9 mouse cellular contexts compared by ENCODE assay signal in genomic region chr2:181463008-181463738, GRCm38 (mm10). TPM values are rescaled to one million over a fixed set of nuclear protein-coding genes. Genes with fewer than 3 reads are reported as not detected.
DNase-seq lines count a peak whose midpoint lies in the region; ATAC-seq and TF ChIP-seq lines count a peak whose summit lies in the region.
"Had no signal": no experiment of that assay in that cellular context is flagged by ENCODE, and none has a peak within 500 bp of the region (broad histone marks: within the 10 kb centered on the region; RNA-seq: fewer than 3 reads in every experiment).

No protein-coding gene starts in this region.

- H3K4me3 ChIP-seq in heart, postnatal 0 days (ENCODE audit: low read depth, low read length) = no peak overlapping the region
- no peak overlapping the region for H3K4me3 ChIP-seq in lung, embryonic 14.5 days (ENCODE audit: low read depth, low read length)

- H3K4me1 ChIP-seq in heart, postnatal 0 days (ENCODE audit: control insufficient read depth, insufficient read depth) = 0 out of 2 replicates have a peak, but pooled peaks cover under 1% of the 10 kb centered on the region
- peaks cover 4% of the 10 kb centered on the region; the same call in 1 of the 2 replicates for H3K4me1 ChIP-seq in lung, embryonic 14.5 days (ENCODE audit: insufficient read depth)

- WGBS in heart, postnatal 0 days = 24% methylated on average over 7 of the region's 7 CpGs
- WGBS in lung, embryonic 14.5 days = 37% methylated on average over 7 of the region's 7 CpGs

- peak; percentile 90 for DNase-seq in MN1 (ENCODE audit: low spot score)
- DNase-seq in adrenal gland, postnatal 10 days = peak; percentile 77
- peak; percentile 43 for DNase-seq in embryo, embryonic 9.5 days (ENCODE audit: extremely low spot score)
- DNase-seq in heart, postnatal 0 days (ENCODE audit: low spot score) = peak; percentile 52
- DNase-seq in kidney, postnatal 14 days = peak; percentile 75
- DNase-seq in lung, embryonic 14.5 days = peak; percentile 63
- DNase-seq in retina, postnatal 1 day = peak; percentile 87
- no peak for DNase-seq in spleen, adult 18-20 months

- no peaks in the 10 kb centered on the region for H3K9me3 ChIP-seq in heart, postnatal 0 days (replicated peaks; ENCODE audit: control insufficient read depth, low read length)
- no peaks in the 10 kb centered on the region for H3K9me3 ChIP-seq in lung, embryonic 14.5 days (ENCODE audit: low read depth, low read length)

- no peaks in the 10 kb centered on the region for H3K27me3 ChIP-seq in heart, postnatal 0 days (ENCODE audit: control insufficient read depth, insufficient read depth, low read length)
- H3K27me3 ChIP-seq in lung, embryonic 14.5 days (ENCODE audit: insufficient read depth, low read length) = peaks cover 5% of the 10 kb centered on the region; the same call in 1 of the 2 replicates

- no peak overlapping the region for H3K4me2 ChIP-seq in heart, postnatal 0 days (ENCODE audit: low read depth, low read length)
- H3K4me2 ChIP-seq in lung, embryonic 14.5 days = peak overlapping the region; percentile 10; the same call in 1 of the 2 replicates

- H3K36me3 ChIP-seq in heart, postnatal 0 days (replicated peaks; ENCODE audit: control insufficient read depth, insufficient read depth, low read length) = no peaks in the 10 kb centered on the region
- H3K36me3 ChIP-seq in lung, embryonic 14.5 days (ENCODE audit: insufficient read depth) = no peaks in the 10 kb centered on the region

- ATAC-seq in heart, postnatal 0 days (ENCODE audit: insufficient read depth, low read depth) = peak; percentile 40
- 0 out of 2 replicates have a peak, but pooled peaks have one; percentile 15 for ATAC-seq in lung, embryonic 14.5 days (ENCODE audit: insufficient read depth)

- H3K9ac ChIP-seq in heart, postnatal 0 days (replicated peaks; ENCODE audit: low read depth, low read length) = no peak overlapping the region
- H3K9ac ChIP-seq in lung, embryonic 14.5 days = no peak overlapping the region

- TF ChIP-seq EP300 in heart, postnatal 0 days (IDR thresholded peaks at IDR 0.05; ENCODE audit: low read depth) = no peak

- TF ChIP-seq CTCF in heart, postnatal 0 days (IDR thresholded peaks at IDR 0.05; ENCODE audit: low read depth) = no peak
- no peak for TF ChIP-seq CTCF in lung, embryonic 14.5 days (IDR thresholded peaks at IDR 0.05; ENCODE audit: low read depth)

- no peak overlapping the region for H3K27ac ChIP-seq in heart, postnatal 0 days (ENCODE audit: low read depth)
- no peak overlapping the region for H3K27ac ChIP-seq in lung, embryonic 14.5 days (ENCODE audit: low read depth)

RNA-seq across cellular contexts. Expression of gene Zbtb46, which starts 3.9 kb away (rescaled TPM):
- 10 to 100 TPM; 17.2 to 23.6 TPM for total RNA-seq in adrenal gland, postnatal 10 days (2021)
- total RNA-seq in heart, postnatal 0 days (2014; rRNA removed; ENCODE audit: low replicate concordance) = 13.3 and 18.4 TPM in 2 replicates
- 6.7 and 7.5 TPM in 2 replicates for polyA plus RNA-seq in heart, postnatal 0 days (2015; fragmentation: Nextera tagmentation; extraction: Ambion mirVana)
- polyA plus RNA-seq in lung, embryonic 14.5 days (2014; fragmentation: Nextera tagmentation; extraction: Ambion mirVana) = 14.6 and 15.6 TPM in 2 replicates

RNA-seq across cellular contexts. Expression of gene Abhd16b, which starts 29.8 kb away (rescaled TPM):
- not detected for total RNA-seq in adrenal gland, postnatal 10 days (2021)
- not detected in 2 replicates for total RNA-seq in heart, postnatal 0 days (2014; rRNA removed; ENCODE audit: low replicate concordance)
- 0.16 TPM in 1 of 2 replicates, not detected in the other for polyA plus RNA-seq in heart, postnatal 0 days (2015; fragmentation: Nextera tagmentation; extraction: Ambion mirVana)
- polyA plus RNA-seq in lung, embryonic 14.5 days (2014; fragmentation: Nextera tagmentation; extraction: Ambion mirVana) = 0.13 and 0.24 TPM in 2 replicates
- total RNA-seq: adrenal gland, postnatal 4 days had no signal

RNA-seq across cellular contexts. Expression of gene Tpd52l2, which starts 33.8 kb away (rescaled TPM):
- total RNA-seq in adrenal gland, postnatal 10 days (2021) = 100 to 1,000 TPM in 1 of 2 experiments, 10 to 100 TPM in 1; 95.5 to 108 TPM
- total RNA-seq in heart, postnatal 0 days (2014; rRNA removed; ENCODE audit: low replicate concordance) = 58.2 and 82.3 TPM in 2 replicates
- 101 and 103 TPM in 2 replicates for polyA plus RNA-seq in heart, postnatal 0 days (2015; fragmentation: Nextera tagmentation; extraction: Ambion mirVana)
- polyA plus RNA-seq in lung, embryonic 14.5 days (2014; fragmentation: Nextera tagmentation; extraction: Ambion mirVana) = 160 and 165 TPM in 2 replicates

RNA-seq across cellular contexts. Expression of gene Dnajc5, which starts 57.1 kb away (rescaled TPM):
- 10 to 100 TPM; 89.0 to 91.5 TPM for total RNA-seq in adrenal gland, postnatal 10 days (2021)
- total RNA-seq in heart, postnatal 0 days (2014; rRNA removed; ENCODE audit: low replicate concordance) = 146 and 190 TPM in 2 replicates
- 60.0 and 72.6 TPM in 2 replicates for polyA plus RNA-seq in heart, postnatal 0 days (2015; fragmentation: Nextera tagmentation; extraction: Ambion mirVana)
- 79.4 and 81.3 TPM in 2 replicates for polyA plus RNA-seq in lung, embryonic 14.5 days (2014; fragmentation: Nextera tagmentation; extraction: Ambion mirVana)

Comparison
In these comparisons a context has a peak if more than half of its experiments do, and no peak if none do; other contexts are left out.
1. DNase-seq: peak in MN1 (single experiment), adrenal gland, postnatal 10 days (single experiment), embryo, embryonic 9.5 days (single experiment), heart, postnatal 0 days (single experiment), kidney, postnatal 14 days (single experiment), lung, embryonic 14.5 days (single experiment) and retina, postnatal 1 day (single experiment); none in spleen, adult 18-20 months (0 of 2).